Mouse (Mus musculus) erythroblast, embryonic 14.5 days (primary cell): ENCODE data around the gene Olfr703.

Source experiments
- GATA1 ChIP-seq: IDR thresholded peaks from 2 replicates; pipeline ENCODE4 v1.6.1; 2012; ENCODE audit warnings: low read length, inconsistent platforms, mixed read lengths
- TAL1 ChIP-seq: IDR thresholded peaks from 3 replicates; pipeline ENCODE4 v1.6.1; 2012; ENCODE audit warnings: low read length, inconsistent platforms, mixed read lengths

- TF ChIP-seq GATA1 (no peak), TAL1 (no peak)
Measured at GRCm38 (mm10) chr7:106833793-106834192, 9.4 kb upstream of the Olfr703 start, which contains the start of gene Olfr702.
